Mouse (Mus musculus) kidney, postnatal 14 days (tissue): ENCODE data around the gene Gjb2.

Source experiments
- DNase-seq: peaks from one replicate; pipeline ENCODE4 v3.0.0; 2022; ENCODE audit warnings: mixed read lengths

The Gjb2 gene

DNA sequence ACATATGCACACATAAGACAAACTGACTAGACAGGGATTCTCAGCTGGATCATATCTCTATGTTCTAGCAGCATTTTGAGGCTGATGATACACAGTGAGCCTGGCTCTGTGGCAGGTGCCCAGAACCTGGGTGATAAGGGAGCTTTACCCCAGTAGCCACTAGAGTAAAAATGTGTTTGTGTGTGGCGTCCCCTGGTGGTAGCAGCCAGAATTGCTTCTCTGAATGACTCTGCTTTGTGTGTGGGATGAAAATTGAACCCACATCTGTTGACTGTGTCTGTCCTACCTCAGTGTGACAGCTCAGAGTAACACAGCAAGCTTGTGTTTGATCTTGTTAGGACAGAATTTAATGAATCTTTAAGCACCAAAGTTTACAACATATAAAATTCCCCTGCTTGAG is 44.5 kb downstream of the Gjb2 start:
- peak; percentile 76 for DNase-seq

DNA sequence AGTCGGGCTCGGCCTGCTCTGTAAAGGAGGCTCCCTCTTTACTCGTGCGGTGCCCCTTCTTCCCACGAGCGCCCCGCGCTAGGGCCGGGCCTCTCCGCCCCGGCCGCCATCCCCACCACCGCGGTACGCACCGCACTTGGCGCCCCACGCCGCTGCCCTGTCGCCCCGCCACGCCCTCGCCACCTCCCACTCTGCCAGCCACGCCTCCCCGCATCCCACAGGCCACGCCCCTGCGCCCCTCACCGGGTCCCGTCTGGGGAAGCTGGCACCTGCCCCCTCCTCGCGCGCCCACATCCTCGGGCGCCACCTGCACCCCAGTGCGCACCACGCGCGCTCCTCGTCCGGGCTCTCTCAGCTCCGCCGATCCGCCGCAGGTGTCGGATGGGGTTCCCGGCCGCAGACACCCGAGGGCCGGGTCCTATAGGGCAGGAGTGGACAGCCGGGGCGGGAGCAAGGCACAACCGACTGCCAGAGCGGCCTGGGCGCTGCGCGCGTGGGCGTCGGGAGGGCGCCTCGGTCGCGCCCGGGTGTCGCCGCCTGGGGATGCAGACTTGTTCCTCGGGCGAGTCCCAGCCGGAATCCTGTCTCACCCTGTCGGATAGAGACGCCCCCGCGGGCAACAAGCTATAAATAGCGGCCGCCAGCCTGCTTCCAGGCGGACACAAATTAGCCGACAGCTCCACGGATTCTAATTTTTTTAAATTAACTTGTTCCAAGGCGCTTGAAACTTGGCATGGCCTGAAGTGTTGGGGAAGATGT is 46.8 kb downstream of the Gjb2 start, which contains the start of gene Gja3:
Gja3 (minus strand) TSS at position 538 of the 759 bp plus-strand sequence.
- DNase-seq: peak; percentile 12

DNA sequence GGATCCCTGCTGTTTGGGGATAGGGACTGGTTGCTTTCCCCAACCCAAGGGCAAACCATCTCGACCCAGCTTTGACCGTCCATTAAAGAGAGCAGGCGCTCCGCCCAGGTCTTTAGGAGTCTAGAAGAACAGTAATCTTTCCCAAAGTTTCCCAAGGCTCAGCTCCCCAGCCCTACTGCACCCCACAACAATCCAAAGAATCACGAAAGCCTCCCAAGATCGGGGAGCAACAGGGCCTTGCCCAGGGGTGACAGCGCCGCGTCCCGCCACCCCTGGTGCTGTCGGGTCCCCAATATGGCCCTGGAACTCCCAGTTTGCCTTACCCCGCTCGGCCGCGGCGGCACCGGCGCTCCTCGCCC is 47.3 kb downstream of the Gjb2 start:
- no peak for DNase-seq

DNA sequence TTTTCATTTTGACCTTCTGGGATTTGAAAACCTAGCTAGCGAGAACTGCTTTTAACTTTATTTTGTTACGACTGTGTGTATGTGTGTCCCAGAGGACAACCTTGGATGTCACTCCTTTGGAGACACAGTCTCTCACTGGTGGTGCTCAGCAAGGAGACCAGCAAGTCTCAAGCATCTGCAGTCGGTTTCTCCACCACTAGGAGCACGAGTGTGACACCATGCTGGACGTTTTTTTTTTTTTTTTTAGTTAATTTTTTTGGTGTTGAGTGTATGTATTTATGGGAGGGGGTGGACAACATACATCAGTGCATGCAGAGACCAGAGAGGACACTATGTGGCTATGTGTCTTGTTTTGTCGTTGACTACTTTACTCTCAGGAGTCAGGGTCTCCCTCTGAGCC is 51.8 kb downstream of the Gjb2 start:
- DNase-seq: no peak
